Mouse (Mus musculus): ENCODE results near the gene Nfkbia. TPM values are rescaled to one million over a fixed set of nuclear protein-coding genes. Genes with fewer than 3 reads are reported as not detected.

The Nfkbia gene
- polyA plus RNA-seq, 1 experiment, result 282 TPM

- Histone ChIP-seq H3K4me1 (ENCODE audit: control insufficient read depth, insufficient read depth, low read length) (peaks cover 23% of the 10 kb centered on the region), H3K4me3 (replicated peaks; ENCODE audit: extremely low read depth, low read depth, low read length) (no peak overlapping the region)
- WGBS, result 83% methylated on average over 5 of the region's 5 CpGs
- TF ChIP-seq CTCF (IDR thresholded peaks at IDR 0.05; ENCODE audit: insufficient read depth, low read length), result no peak
- no peak for TF ChIP-seq POLR2A (IDR thresholded peaks at IDR 0.05; ENCODE audit: borderline replicate concordance, extremely low read depth, low read depth, low read length)
- DNase-seq, result no peak
Observed at GRCm38 (mm10) chr12:55440416-55440815, 52.0 kb downstream of the Nfkbia start.

Other genes with a start within 250 kb of the Nfkbia start
- 2.3 and 3.1 TPM in 2 replicates for gene 1110008L16Rik, start 193.1 kb downstream of the Nfkbia start, polyA plus RNA-seq (2012; rRNA removed)
- 1.2 and 1.9 TPM in 2 replicates for gene Ppp2r3c, start 189.6 kb downstream of the Nfkbia start, polyA plus RNA-seq (2012; rRNA removed)
- gene Psma6, start 108.4 kb downstream of the Nfkbia start, polyA plus RNA-seq (2012; rRNA removed), result 25.9 and 41.7 TPM in 2 replicates
- gene Aldoart2, start 72.6 kb upstream of the Nfkbia start, polyA plus RNA-seq (2012; rRNA removed), result not detected in 2 replicates
- gene Insm2, start 106.8 kb upstream of the Nfkbia start, polyA plus RNA-seq (2012; rRNA removed), result not detected in 2 replicates

Measured in lung, adult 2 months (tissue).